Mouse (Mus musculus) forebrain, embryonic 11.5 days (tissue): ENCODE results near the gene Pitpnb. TPM values are rescaled to one million over a fixed set of nuclear protein-coding genes. Genes with fewer than 3 reads are reported as not detected.

ENCODE experiments used
- ATAC-seq: fragments of 200-750 bp; cut with Nextera tagmentation; replicated peaks from 2 replicates; pipeline ENCODE4 v1.8.0; 2017; ENCODE audit warnings: moderate TSS enrichment; ENCODE audit not compliant: low FRiP score
- DNase-seq: peaks from one replicate; pipeline ENCODE4 v3.0.0-alpha.2; 2017; ENCODE audit warnings: low spot score
- H3K27ac ChIP-seq: fragments of 300-500 bp; sonication (generic); 2 replicates; pipeline ENCODE4 v1.5.1; 2014; ENCODE audit warnings: low read depth, low read length
- H3K27me3 ChIP-seq: fragments of 300-500 bp; sonication (generic); 2 replicates; pipeline ENCODE4 v1.6.1; 2014; ENCODE audit warnings: mild to moderate bottlenecking, low read length, mixed read lengths; ENCODE audit not compliant: control insufficient read depth, insufficient read depth
- H3K36me3 ChIP-seq: fragments of 300-500 bp; sonication (generic); 2 replicates; pipeline ENCODE4 v1.6.1; 2014; ENCODE audit warnings: mild to moderate bottlenecking, low read length, moderate library complexity, mixed read lengths; ENCODE audit not compliant: control insufficient read depth, insufficient read depth
- H3K4me1 ChIP-seq: fragments of 300-500 bp; sonication (generic); replicated peaks from 2 replicates; pipeline ENCODE4 v1.6.1; 2014; ENCODE audit warnings: low read length, mixed read lengths; ENCODE audit not compliant: control insufficient read depth, insufficient read depth
- H3K4me2 ChIP-seq: fragments of 300-500 bp; sonication (generic); 2 replicates; pipeline ENCODE4 v1.6.1; 2014; ENCODE audit warnings: low read depth, mild to moderate bottlenecking, low read length, moderate library complexity, mixed read lengths; ENCODE audit not compliant: severe bottlenecking
- H3K4me3 ChIP-seq: fragments of 300-500 bp; sonication (generic); 2 replicates; pipeline ENCODE4 v1.5.1; 2014; ENCODE audit warnings: low read depth, low read length
- H3K9ac ChIP-seq: fragments of 300-500 bp; sonication (generic); 2 replicates; pipeline ENCODE4 v1.6.1; 2014; ENCODE audit warnings: low read length
- H3K9me3 ChIP-seq: fragments of 300-500 bp; sonication (generic); 2 replicates; pipeline ENCODE4 v1.6.1; 2016; ENCODE audit warnings: low read length, mixed read lengths; ENCODE audit not compliant: control insufficient read depth
- WGBS: fragments of 180-500 bp; shearing (Covaris S2); extraction: QIAGEN DNeasy Blood & Tissue Kit; methylation state at CpG from one replicate; pipeline ENCODE4 v1.1.7; 2014; 5-methylcytosine and 5-hydroxymethylcytosine counted together
- polyA plus RNA-seq: library from polyadenylated mRNA; unstranded; fragments of >200 nt; fragmentation: Nextera tagmentation; extraction: Ambion mirVana; gene quantifications from 2 replicates; pipeline ENCODE4 v1.2.1, GENCODE M21; 2014

Pitpnb gene
- polyA plus RNA-seq, 1 experiment from 2014 or later = 129 TPM

- Histone ChIP-seq H3K9ac (no peak overlapping the region), H3K27me3 (no peaks in the 10 kb centered on the region), H3K9me3 (no peaks in the 10 kb centered on the region), H3K27ac (no peak overlapping the region), H3K36me3 (no peaks in the 10 kb centered on the region; the same call in 1 of the 2 replicates), H3K4me1 (0 out of 2 replicates have a peak, but pooled peaks cover 2% of the 10 kb centered on the region), H3K4me3 (no peak overlapping the region), H3K4me2 (no peak overlapping the region)
- 92% methylated on average over 8 of the region's 8 CpGs for WGBS
- no peak for DNase-seq
- no peak for ATAC-seq
Observed at GRCm38 (mm10) chr5:111361058-111361457, 30.5 kb downstream of the Pitpnb start.

GRCm38 (mm10) chr5:111361846-111362245, 31.3 kb downstream of the Pitpnb start:
- Histone ChIP-seq H3K4me3 (no peak overlapping the region), H3K36me3 (no peaks in the 10 kb centered on the region; the same call in 1 of the 2 replicates), H3K27me3 (no peaks in the 10 kb centered on the region), H3K27ac (no peak overlapping the region), H3K4me1 (peaks cover 7% of the 10 kb centered on the region; the same call in 1 of the 2 replicates), H3K4me2 (no peak overlapping the region), H3K9ac (no peak overlapping the region), H3K9me3 (no peaks in the 10 kb centered on the region)
- ATAC-seq = no peak
- 81% methylated on average over 7 of the region's 7 CpGs for WGBS
- DNase-seq = no peak

GRCm38 (mm10) chr5:111363446-111364062, 33.0 kb downstream of the Pitpnb start:
- no peaks in the 10 kb centered on the region for H3K36me3 ChIP-seq
- ATAC-seq (no peak), DNase-seq (no peak)
- H3K4me3 ChIP-seq = no peak overlapping the region
- WGBS = 64% methylated on average over 6 of the region's 6 CpGs
- no peak overlapping the region for H3K4me2 ChIP-seq
- no peak overlapping the region for H3K9ac ChIP-seq
- no peak overlapping the region for H3K27ac ChIP-seq
- H3K9me3 ChIP-seq = no peaks in the 10 kb centered on the region
- H3K4me1 ChIP-seq = peaks cover 18% of the 10 kb centered on the region; the same call in 1 of the 2 replicates
- no peaks in the 10 kb centered on the region for H3K27me3 ChIP-seq

- 44% methylated on average over 3 of the region's 3 CpGs for WGBS
- no peak overlapping the region for H3K4me3 ChIP-seq
- no peaks in the 10 kb centered on the region for H3K9me3 ChIP-seq
- no peaks in the 10 kb centered on the region for H3K36me3 ChIP-seq
- no peak for ATAC-seq
- H3K27ac ChIP-seq = no peak overlapping the region
- no peak overlapping the region for H3K9ac ChIP-seq
- H3K27me3 ChIP-seq = no peaks in the 10 kb centered on the region
- H3K4me2 ChIP-seq = no peak overlapping the region
- DNase-seq = no peak
- peaks cover 20% of the 10 kb centered on the region; the same call in 1 of the 2 replicates for H3K4me1 ChIP-seq
Observed at GRCm38 (mm10) chr5:111364533-111364932, 34.0 kb downstream of the Pitpnb start.

- no peak for DNase-seq
- Histone ChIP-seq H3K4me1 (peaks cover 20% of the 10 kb centered on the region; the same call in 1 of the 2 replicates), H3K9me3 (no peaks in the 10 kb centered on the region), H3K27ac (no peak overlapping the region), H3K27me3 (no peaks in the 10 kb centered on the region), H3K9ac (no peak overlapping the region), H3K4me3 (no peak overlapping the region), H3K36me3 (peaks cover under 1% of the 10 kb centered on the region; the same call in 1 of the 2 replicates), H3K4me2 (no peak overlapping the region)
- WGBS = 88% methylated on average over 5 of the region's 5 CpGs
- no peak for ATAC-seq
Observed at GRCm38 (mm10) chr5:111366140-111366539, 35.6 kb downstream of the Pitpnb start.

GRCm38 (mm10) chr5:111367937-111368517, 37.5 kb downstream of the Pitpnb start:
- peaks cover 20% of the 10 kb centered on the region; the same call in 1 of the 2 replicates for H3K4me1 ChIP-seq
- H3K27ac ChIP-seq = peak overlapping the region; percentile 54; the same call in 1 of the 2 replicates
- no peak overlapping the region for H3K4me3 ChIP-seq
- H3K4me2 ChIP-seq = no peak overlapping the region
- DNase-seq (no peak), ATAC-seq (no peak)
- 58% methylated on average over 11 of the region's 11 CpGs for WGBS
- no peaks in the 10 kb centered on the region for H3K27me3 ChIP-seq
- no peaks in the 10 kb centered on the region for H3K9me3 ChIP-seq
- no peak overlapping the region; the same call in 1 of the 2 replicates for H3K9ac ChIP-seq
- H3K36me3 ChIP-seq = peaks cover 7% of the 10 kb centered on the region; the same call in 1 of the 2 replicates

GRCm38 (mm10) chr5:111368576-111368975, 38.0 kb downstream of the Pitpnb start:
- H3K9me3 ChIP-seq = no peaks in the 10 kb centered on the region
- ATAC-seq = peak; percentile 64; the same call in 1 of the 2 replicates
- H3K36me3 ChIP-seq = peaks cover 7% of the 10 kb centered on the region; the same call in 1 of the 2 replicates
- no peak overlapping the region for H3K4me3 ChIP-seq
- no peak overlapping the region for H3K4me2 ChIP-seq
- DNase-seq = no peak
- 59% methylated on average over 5 of the region's 5 CpGs for WGBS
- peaks cover 18% of the 10 kb centered on the region; the same call in 1 of the 2 replicates for H3K4me1 ChIP-seq
- H3K27me3 ChIP-seq = no peaks in the 10 kb centered on the region
- H3K27ac ChIP-seq = peak overlapping the region; percentile 54
- H3K9ac ChIP-seq = no peak overlapping the region; the same call in 1 of the 2 replicates

GRCm38 (mm10) chr5:111375616-111376015, 45.1 kb downstream of the Pitpnb start:
- ATAC-seq (no peak), DNase-seq (no peak)
- Histone ChIP-seq H3K27ac (no peak overlapping the region), H3K4me2 (no peak overlapping the region), H3K4me1 (no peaks in the 10 kb centered on the region), H3K27me3 (no peaks in the 10 kb centered on the region), H3K36me3 (peaks cover 15% of the 10 kb centered on the region), H3K9me3 (no peaks in the 10 kb centered on the region), H3K9ac (no peak overlapping the region), H3K4me3 (no peak overlapping the region)
- 85% methylated on average over 4 of the region's 4 CpGs for WGBS
